Mouse (Mus musculus) heart, adult 8-10 months (tissue): ENCODE measurements at regions not wholly inside any gene's neighbourhood (a gene's known extent, or its start where the extent isn't known, plus 50 kb on each side); places are given as distances from the start of the nearest gene placed in this dataset.

Source experiments
- DNase-seq: peaks from one replicate; pipeline ENCODE4 v3.0.0; 2022; ENCODE audit warnings: low spot score

- no peak for DNase-seq
Measured at GRCm38 (mm10) chr3:149426023-149426759, 435.8 kb upstream of the Adgrl2 start.

GRCm38 (mm10) chr3:149424306-149424705 lies 434.0 kb upstream of the Adgrl2 start:
- DNase-seq, result no peak

- DNase-seq, result no peak
Measured at GRCm38 (mm10) chr3:149423491-149423890, 433.1 kb upstream of the Adgrl2 start.

DNA sequence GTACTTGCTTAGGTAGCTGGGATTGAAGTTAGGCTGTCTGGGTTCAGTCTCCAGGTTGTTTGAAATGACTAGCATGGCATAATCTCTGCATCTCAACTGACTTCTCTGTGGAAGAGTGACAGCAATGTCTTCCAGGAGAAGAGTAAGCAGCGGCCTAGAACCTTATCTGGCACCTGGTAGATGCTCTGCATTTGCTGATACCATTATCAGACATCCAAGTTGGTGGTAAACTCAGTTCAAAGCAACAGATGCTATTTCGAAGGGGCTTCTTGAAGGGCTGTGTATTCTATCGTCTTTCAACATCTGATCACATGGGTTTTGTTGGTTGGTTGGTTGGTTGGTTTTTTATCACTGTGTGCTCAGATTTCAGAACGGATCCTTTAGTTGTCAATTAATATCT lies 424.7 kb upstream of the Adgrl2 start:
- DNase-seq, result no peak

DNA sequence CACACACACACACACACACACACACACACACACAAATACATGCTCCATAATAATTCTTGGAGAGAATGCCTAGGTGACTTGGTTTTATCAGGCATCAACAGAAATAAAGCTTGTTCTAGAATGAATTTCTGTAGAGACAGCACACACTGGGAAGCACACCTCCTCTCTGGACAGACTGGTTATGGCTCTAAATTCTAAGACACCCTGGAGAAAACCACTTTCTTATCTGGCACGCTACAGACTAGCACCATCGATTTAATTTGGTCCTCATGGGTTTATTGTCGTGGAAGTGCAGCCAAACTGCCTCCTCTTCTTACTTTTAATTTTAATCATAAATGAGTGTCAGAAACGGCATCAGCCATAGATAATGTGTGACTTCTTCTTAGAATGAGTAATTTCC lies 422.8 kb upstream of the Adgrl2 start:
- no peak for DNase-seq

- DNase-seq, result no peak
Measured at GRCm38 (mm10) chr3:149410518-149410917, 420.2 kb upstream of the Adgrl2 start.

GRCm38 (mm10) chr3:149408858-149409257 lies 418.5 kb upstream of the Adgrl2 start:
- DNase-seq, result no peak

DNA sequence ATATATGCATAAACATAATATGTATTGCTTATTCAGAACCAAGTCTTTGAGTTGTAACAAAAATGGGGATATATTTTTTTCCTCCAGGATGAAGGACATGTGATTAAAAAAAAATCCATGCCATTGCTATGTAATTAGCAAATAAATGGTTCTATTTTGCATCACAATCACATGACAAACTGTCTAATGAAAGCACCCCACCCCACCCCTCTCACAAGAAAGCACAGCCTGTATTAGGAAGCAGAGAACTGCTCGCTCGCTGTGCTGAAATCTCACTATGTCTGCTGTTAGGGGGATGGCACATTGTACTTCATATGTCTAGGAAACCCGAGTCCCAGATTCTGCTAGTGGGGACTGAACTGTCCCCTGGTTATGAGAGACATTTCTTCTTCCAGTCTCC lies 415.5 kb upstream of the Adgrl2 start:
- DNase-seq, result no peak

DNA sequence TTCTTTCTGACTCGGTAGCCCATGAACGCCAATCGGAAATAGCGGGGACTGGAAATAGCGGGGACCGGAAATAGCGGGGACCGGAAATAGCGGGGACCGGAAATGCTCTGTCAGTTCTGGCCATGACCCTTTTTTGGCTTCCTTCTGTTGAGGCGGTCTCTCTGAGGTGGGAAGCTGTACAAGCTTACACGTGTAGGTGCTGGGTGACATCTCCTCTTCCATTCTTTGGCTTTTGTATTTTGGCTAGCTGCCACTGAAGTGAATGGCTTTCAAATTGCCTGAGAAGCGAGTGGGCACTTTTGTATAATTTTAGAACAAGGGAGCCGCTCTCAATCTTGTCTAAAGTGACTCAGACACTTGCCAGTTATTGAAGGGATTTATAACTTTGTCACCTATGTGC lies 414.3 kb upstream of the Adgrl2 start:
- no peak for DNase-seq

- DNase-seq, result no peak
Measured at GRCm38 (mm10) chr3:149402496-149402895, 412.1 kb upstream of the Adgrl2 start.

GRCm38 (mm10) chr3:149395082-149395481 lies 404.7 kb upstream of the Adgrl2 start:
- DNase-seq, result no peak

DNA sequence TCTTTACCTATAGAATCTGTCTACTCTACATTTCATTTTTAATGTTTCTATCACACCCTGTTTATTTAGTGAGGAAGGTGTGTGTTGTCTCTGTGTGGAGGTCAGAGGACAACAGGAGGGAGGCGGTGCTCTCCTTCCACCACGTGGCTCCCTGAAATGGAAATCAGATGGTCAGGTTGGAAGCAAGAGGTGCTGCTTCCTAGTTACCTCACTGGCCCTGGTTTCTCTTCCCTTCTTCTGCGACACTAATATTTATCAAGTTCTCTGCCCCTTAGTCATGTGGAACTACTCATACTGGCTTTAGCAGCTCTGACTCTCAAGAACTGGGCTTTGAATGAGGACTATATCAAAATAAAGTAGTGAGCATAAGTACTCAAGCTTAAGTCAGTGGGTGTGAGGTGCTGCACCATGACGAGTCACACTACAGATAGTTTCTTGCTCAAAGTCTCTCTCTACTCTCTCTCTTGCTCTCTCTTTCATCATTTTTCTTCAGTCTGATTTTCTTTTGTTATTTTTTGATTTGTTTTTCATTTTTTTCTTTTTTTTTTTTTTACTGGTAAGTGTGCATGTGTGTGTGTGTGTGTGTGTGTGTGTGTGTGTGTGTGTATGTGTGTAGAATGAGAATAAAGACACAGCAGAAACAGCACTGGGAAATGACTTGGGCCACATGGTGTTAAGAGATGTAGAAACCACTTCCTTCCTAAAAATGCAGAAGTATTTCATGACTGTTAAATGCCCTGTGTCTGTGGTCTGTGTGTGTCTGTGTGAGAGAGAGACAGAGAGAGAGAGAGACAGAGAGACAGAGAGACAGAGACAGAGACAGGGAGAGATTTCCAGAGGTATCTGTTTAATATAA lies 403.2 kb upstream of the Adgrl2 start:
- DNase-seq, result no peak

DNA sequence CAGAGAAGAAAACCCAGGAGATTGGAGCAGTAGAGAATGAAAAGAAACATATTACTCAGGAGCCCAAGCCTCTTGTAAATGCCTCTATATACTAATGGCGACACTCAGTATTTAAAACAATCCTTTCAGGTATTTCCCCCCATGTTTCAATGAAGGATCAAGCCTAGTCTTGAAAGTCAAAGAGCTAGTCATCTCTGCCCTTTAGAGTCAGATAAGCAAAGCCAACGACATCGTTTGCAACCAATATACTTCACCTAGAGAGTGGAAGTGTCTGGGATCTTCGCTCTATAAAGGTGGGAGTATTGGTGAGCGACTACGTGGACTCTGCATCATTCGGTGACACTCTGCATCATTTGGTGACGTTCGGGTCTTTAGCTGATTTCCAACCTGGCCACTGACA lies 401.8 kb upstream of the Adgrl2 start:
- no peak for DNase-seq

GRCm38 (mm10) chr3:149387537-149387936 lies 397.2 kb upstream of the Adgrl2 start:
- DNase-seq, result no peak

DNA sequence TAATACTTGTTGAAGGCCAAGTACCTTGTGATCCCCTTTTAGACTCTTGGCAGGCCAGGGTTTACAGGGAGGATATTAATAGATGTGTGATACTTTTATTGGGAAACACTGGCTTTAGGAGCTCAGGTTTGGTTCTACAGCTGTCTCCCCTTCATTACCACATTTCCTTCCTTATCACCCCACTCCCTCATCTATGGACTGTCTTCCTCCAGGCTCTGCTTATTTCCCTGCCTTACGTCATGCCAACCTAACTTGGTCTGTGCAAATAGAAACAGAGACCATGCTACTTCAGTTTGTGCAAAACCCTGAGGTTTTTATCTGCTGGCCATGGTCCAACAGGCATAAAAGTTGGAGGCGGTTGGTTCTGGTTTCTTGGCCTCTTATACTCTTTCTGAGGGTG lies 395.7 kb upstream of the Adgrl2 start:
- no peak for DNase-seq

DNA sequence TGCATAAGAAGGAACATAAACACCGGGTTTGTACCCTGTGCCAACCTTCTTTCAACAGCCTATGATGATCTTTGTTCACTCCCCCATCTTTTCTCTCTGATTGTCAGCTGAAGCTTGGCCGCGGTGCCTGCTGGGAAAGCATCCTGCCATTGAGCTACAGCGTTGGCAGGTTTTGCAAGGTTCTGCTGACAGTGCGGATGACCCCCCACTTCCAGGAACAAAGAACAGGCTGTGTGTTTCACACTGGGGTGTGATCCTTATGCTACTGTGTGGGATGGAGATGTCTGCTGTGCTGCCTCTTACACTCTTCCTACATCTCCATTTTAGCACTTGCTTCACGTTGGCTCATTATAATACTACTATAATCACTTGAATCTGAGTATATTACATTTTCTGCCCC lies 395.0 kb upstream of the Adgrl2 start:
- DNase-seq, result no peak

DNA sequence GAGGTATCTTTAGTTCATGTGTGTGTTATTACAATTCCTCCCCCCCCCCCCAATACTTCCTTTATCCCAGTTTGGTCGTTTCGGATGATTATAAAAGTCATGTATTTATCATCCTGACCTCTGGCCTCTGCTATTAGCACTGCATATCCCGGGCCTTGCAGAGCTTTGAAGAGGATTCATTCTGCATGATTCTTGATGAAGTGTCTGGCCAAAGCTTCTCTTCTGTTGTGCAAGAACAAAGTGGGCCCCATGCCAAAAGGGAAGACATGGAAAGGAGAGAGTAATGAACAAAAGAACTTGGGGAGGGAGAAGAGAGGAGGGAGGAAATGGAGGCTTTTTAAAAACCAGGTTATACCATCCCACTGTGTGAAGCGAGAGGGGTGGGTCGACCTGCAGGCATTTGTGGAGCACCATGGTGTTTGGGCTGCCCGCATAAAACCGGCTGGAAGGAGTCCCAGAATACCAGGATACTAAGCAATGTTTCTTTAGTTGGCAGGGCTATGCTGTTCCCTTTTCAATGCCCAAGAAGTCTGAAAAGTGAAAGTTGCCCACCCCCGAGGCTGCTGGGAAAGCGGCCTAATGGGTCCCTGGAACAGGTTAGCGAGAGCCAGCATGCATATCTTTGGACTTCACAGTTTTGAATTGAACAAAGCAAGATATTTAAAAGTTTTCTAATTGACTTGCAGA lies 391.3 kb upstream of the Adgrl2 start:
- no peak for DNase-seq

GRCm38 (mm10) chr3:149381051-149381450 lies 390.7 kb upstream of the Adgrl2 start:
- DNase-seq, result no peak

DNA sequence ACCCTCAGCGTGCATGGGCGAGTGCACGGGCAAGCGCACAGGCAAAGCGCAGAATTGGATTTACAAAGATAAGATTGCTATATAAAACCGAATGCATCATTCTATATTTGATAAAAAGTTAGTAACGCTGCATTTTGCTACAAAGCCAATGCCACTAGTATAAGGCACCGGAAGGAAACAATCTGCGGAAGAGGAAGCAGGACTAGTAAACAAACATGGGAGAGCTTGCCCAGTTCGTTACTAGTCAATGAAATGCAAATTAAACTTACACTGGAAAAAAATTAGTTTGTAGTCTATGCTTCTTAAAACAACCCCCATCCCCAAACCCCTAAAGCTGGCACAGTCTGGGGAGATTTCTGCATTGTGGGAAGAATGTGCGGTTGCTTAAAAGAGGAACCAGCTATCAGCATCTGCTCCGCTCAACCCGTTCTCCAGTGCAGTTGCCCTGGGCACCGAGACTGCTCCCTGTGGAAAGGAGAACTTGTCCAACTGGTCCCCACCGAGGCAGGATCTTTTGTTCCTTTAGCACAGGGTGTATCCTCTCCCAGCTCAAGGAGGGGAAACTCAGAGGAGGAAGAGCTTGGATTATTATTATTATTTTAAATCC lies 389.6 kb upstream of the Adgrl2 start:
- peak; percentile 16 for DNase-seq

GRCm38 (mm10) chr3:149379249-149379865 lies 389.0 kb upstream of the Adgrl2 start:
- DNase-seq, result no peak

DNA sequence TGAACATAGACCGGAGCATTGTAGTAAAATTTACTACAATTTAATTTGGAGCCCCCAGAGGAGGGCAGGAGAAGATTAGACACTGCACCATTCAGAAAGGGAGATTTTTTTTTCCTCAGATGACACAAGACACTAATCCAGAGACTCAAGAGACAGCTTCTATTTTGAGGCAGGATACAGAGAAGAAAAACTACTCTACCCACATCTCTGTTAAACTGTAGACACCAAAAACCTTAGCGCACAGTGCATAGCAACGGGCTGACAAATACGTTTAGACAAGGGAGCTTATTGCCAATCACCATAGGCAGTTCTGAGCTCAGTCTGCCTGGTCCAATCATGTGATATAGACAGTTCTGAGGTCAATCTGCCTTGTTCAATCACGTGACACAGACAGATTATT lies 381.1 kb upstream of the Adgrl2 start:
- no peak for DNase-seq
